Mouse (Mus musculus) c-Kit-positive CD71-positive TER-119-positive erythroid progenitor cells, embryonic 14.5 days (primary cell): ENCODE measurements around the gene Trim28.
"Not testable (repeated sequence)": the region's sequence is repeated elsewhere in the genome, so short reads cannot be mapped to it uniquely, and the experiment has no call there.

ENCODE experiments used
- DNase-seq: peaks from one replicate; pipeline ENCODE4 v3.0.0-alpha.2; 2013; ENCODE audit warnings: low spot score

Gene Trim28

GRCm38 (mm10) chr7:13063399-13063798 lies 64.5 kb downstream of the Trim28 start:
- not testable (repeated sequence) for DNase-seq

GRCm38 (mm10) chr7:13072293-13072692 lies 73.4 kb downstream of the Trim28 start:
- DNase-seq: no peak
